Mouse (Mus musculus) forebrain, embryonic 11.5 days (tissue): ENCODE data around the gene Tmem88. TPM values are rescaled to one million over a fixed set of nuclear protein-coding genes. Genes with fewer than 3 reads are reported as not detected.
"Not testable (repeated sequence)": the region's sequence is repeated elsewhere in the genome, so short reads cannot be mapped to it uniquely, and the experiment has no call there.

Experiments used
- ATAC-seq: fragments of 200-750 bp; cut with Nextera tagmentation; replicated peaks from 2 replicates; pipeline ENCODE4 v1.8.0; 2017; ENCODE audit warnings: moderate TSS enrichment; ENCODE audit not compliant: low FRiP score
- DNase-seq: peaks from one replicate; pipeline ENCODE4 v3.0.0-alpha.2; 2017; ENCODE audit warnings: low spot score
- H3K27ac ChIP-seq: fragments of 300-500 bp; sonication (generic); 2 replicates; pipeline ENCODE4 v1.5.1; 2014; ENCODE audit warnings: low read depth, low read length
- H3K27me3 ChIP-seq: fragments of 300-500 bp; sonication (generic); 2 replicates; pipeline ENCODE4 v1.6.1; 2014; ENCODE audit warnings: mild to moderate bottlenecking, low read length, mixed read lengths; ENCODE audit not compliant: control insufficient read depth, insufficient read depth
- H3K36me3 ChIP-seq: fragments of 300-500 bp; sonication (generic); 2 replicates; pipeline ENCODE4 v1.6.1; 2014; ENCODE audit warnings: mild to moderate bottlenecking, low read length, moderate library complexity, mixed read lengths; ENCODE audit not compliant: control insufficient read depth, insufficient read depth
- H3K4me1 ChIP-seq: fragments of 300-500 bp; sonication (generic); replicated peaks from 2 replicates; pipeline ENCODE4 v1.6.1; 2014; ENCODE audit warnings: low read length, mixed read lengths; ENCODE audit not compliant: control insufficient read depth, insufficient read depth
- H3K4me2 ChIP-seq: fragments of 300-500 bp; sonication (generic); 2 replicates; pipeline ENCODE4 v1.6.1; 2014; ENCODE audit warnings: low read depth, mild to moderate bottlenecking, low read length, moderate library complexity, mixed read lengths; ENCODE audit not compliant: severe bottlenecking
- H3K4me3 ChIP-seq: fragments of 300-500 bp; sonication (generic); 2 replicates; pipeline ENCODE4 v1.5.1; 2014; ENCODE audit warnings: low read depth, low read length
- H3K9ac ChIP-seq: fragments of 300-500 bp; sonication (generic); 2 replicates; pipeline ENCODE4 v1.6.1; 2014; ENCODE audit warnings: low read length
- H3K9me3 ChIP-seq: fragments of 300-500 bp; sonication (generic); 2 replicates; pipeline ENCODE4 v1.6.1; 2016; ENCODE audit warnings: low read length, mixed read lengths; ENCODE audit not compliant: control insufficient read depth
- WGBS: fragments of 180-500 bp; shearing (Covaris S2); extraction: QIAGEN DNeasy Blood & Tissue Kit; methylation state at CpG from one replicate; pipeline ENCODE4 v1.1.7; 2014; 5-methylcytosine and 5-hydroxymethylcytosine counted together
- polyA plus RNA-seq: library from polyadenylated mRNA; unstranded; fragments of >200 nt; fragmentation: Nextera tagmentation; extraction: Ambion mirVana; gene quantifications from 2 replicates; pipeline ENCODE4 v1.2.1, GENCODE M21; 2014

Tmem88 gene
- polyA plus RNA-seq, 1 experiment from 2014 or later = 15.6 TPM

GRCm38 (mm10) chr11:69395634-69396373, 2.2 kb downstream of the Tmem88 start:
- ATAC-seq (peak; percentile 84), DNase-seq (peak; percentile 97)
- peak overlapping the region; percentile 67 for H3K4me3 ChIP-seq
- H3K4me1 ChIP-seq = peaks cover 31% of the 10 kb centered on the region
- H3K4me2 ChIP-seq = peak overlapping the region; percentile 77
- peaks cover 2% of the 10 kb centered on the region; the same call in 1 of the 2 replicates for H3K27me3 ChIP-seq
- H3K9ac ChIP-seq = peak overlapping the region; percentile 92
- peaks cover 7% of the 10 kb centered on the region; the same call in 1 of the 2 replicates for H3K36me3 ChIP-seq
- no peaks in the 10 kb centered on the region for H3K9me3 ChIP-seq
- WGBS = 1% methylated on average over 48 of the region's 48 CpGs
- peak overlapping the region; percentile 91 for H3K27ac ChIP-seq

DNA sequence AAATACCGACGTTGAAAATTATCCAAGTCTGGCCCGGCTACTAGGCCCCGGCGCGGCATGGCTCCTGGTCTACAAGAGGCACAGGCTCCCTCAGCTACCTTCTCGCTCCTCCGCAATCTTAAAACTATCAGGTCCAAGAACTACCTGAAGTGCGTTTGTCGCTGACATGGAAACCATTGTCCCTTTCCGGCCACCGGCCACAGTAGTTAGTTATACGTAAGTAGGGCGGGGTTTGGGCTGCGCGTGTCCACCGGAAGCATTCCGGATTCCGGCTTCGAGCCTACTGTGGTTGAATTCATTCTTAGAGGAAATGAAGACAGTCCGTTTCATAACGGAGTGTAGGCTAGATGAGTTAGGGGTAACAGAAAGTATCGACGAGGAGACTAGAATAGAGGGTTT, 2.8 kb downstream of the Tmem88 start, which contains the start of the genes Naa38 and Cyb5d1:
Gene Naa38 (plus strand): TSS at position 253 of the 399 bp plus-strand sequence.
Gene Cyb5d1 (minus strand): TSS at position 397 of the 399 bp plus-strand sequence.
- Histone ChIP-seq H3K27ac (peak within 1 kb of the TSS; percentile 91), H3K4me1 (peaks cover 31% of the 10 kb centered on the region), H3K9ac (peak within 1 kb of the TSS; percentile 92), H3K4me2 (peak within 1 kb of the TSS; percentile 77), H3K4me3 (peak within 1 kb of the TSS; percentile 67)
- under 1% methylated on average over 23 of the region's 24 CpGs for WGBS
- DNase-seq (peak; percentile 89), ATAC-seq (peak; percentile 70)
- not testable (repeated sequence) for H3K36me3 ChIP-seq, H3K27me3 ChIP-seq, H3K9me3 ChIP-seq

- not testable (repeated sequence) for H3K27ac ChIP-seq, ATAC-seq, H3K36me3 ChIP-seq, H3K27me3 ChIP-seq, H3K9me3 ChIP-seq
- peak overlapping the region; percentile 67 for H3K4me3 ChIP-seq
- DNase-seq = peak; percentile 61
- H3K4me1 ChIP-seq = peaks cover 29% of the 10 kb centered on the region
- WGBS = 3% methylated on average over 31 of the region's 31 CpGs
- H3K9ac ChIP-seq = peak overlapping the region; percentile 92
- H3K4me2 ChIP-seq = peak overlapping the region; percentile 77
Measured at GRCm38 (mm10) chr11:69394591-69395167, 3.4 kb downstream of the Tmem88 start.

DNA sequence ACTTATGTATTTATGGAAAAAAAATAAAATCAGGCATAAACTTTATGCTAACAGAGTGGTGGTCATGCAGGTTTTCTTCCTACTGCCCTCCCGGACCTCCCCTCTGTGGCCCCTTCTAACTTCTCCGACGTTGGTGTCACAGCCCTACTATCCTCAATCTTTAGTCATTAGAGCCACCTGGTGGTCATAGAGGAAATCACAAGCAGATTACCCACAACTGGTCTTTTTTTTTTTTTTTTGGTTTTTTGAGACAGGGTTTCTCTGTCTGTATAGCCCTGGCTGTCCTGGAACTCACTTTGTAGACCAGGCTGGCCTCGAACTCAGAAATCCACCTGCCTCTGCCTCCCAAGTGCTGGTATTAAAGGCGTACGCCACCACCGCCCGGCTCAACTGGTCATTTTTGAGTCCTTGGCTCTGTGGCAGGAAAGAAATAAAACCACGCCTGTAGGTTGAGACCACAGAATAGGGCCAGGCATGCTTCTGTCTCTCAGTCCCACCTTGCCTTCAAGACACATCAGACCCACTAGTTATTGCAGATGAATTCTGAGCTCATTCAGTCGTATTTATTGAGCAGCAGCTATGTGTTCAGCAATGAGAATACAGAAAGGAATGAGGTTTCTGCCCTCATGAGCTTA, 7.5 kb downstream of the Tmem88 start:
- H3K27ac ChIP-seq = no peak overlapping the region
- DNase-seq = peak; percentile 72
- no peaks in the 10 kb centered on the region for H3K36me3 ChIP-seq
- peaks cover 3% of the 10 kb centered on the region for H3K4me1 ChIP-seq
- ATAC-seq = no peak
- no peaks in the 10 kb centered on the region for H3K9me3 ChIP-seq
- no peaks in the 10 kb centered on the region for H3K27me3 ChIP-seq
- H3K9ac ChIP-seq = no peak overlapping the region
- whole genome bisulfite sequencing = 53% methylated on average over 10 of the region's 10 CpGs
- no peak overlapping the region for H3K4me2 ChIP-seq
- no peak overlapping the region for H3K4me3 ChIP-seq

- H3K27me3 ChIP-seq = no peaks in the 10 kb centered on the region
- no peak overlapping the region for H3K9ac ChIP-seq
- H3K4me1 ChIP-seq = peaks cover 3% of the 10 kb centered on the region
- no peak overlapping the region for H3K4me2 ChIP-seq
- H3K9me3 ChIP-seq = no peaks in the 10 kb centered on the region
- 67% methylated on average over 14 of the region's 14 CpGs for WGBS
- DNase-seq = no peak
- no peak overlapping the region for H3K27ac ChIP-seq
- H3K4me3 ChIP-seq = no peak overlapping the region
- no peaks in the 10 kb centered on the region for H3K36me3 ChIP-seq
- ATAC-seq = no peak
Measured at GRCm38 (mm10) chr11:69389531-69390399, 8.3 kb downstream of the Tmem88 start.

DNA sequence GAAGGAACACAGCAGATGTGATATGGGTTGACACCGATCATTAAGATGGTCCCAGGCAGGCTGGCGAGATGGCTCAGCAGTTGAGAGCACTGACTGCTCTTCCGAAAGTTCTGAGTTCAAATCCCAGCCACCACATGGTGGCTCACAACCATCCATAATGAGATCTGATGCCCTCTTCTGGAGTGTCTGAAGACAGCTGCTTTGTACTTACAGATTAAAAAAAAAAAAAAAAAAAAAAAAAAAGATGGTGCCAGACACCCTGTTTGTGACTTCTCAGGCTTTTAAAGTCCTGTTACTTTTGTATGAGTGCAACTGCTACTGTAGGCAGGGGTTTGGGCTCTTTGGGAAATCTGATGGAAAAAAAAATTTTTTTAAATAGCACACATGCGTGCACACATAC, 9.4 kb downstream of the Tmem88 start:
- no peak for ATAC-seq
- 95% methylated on average over 4 of the region's 4 CpGs for WGBS
- Histone ChIP-seq H3K27ac (no peak overlapping the region), H3K9me3 (no peaks in the 10 kb centered on the region), H3K36me3 (no peaks in the 10 kb centered on the region), H3K4me1 (no peaks in the 10 kb centered on the region), H3K27me3 (no peaks in the 10 kb centered on the region), H3K9ac (no peak overlapping the region), H3K4me3 (no peak overlapping the region), H3K4me2 (no peak overlapping the region)
- DNase-seq = no peak

DNA sequence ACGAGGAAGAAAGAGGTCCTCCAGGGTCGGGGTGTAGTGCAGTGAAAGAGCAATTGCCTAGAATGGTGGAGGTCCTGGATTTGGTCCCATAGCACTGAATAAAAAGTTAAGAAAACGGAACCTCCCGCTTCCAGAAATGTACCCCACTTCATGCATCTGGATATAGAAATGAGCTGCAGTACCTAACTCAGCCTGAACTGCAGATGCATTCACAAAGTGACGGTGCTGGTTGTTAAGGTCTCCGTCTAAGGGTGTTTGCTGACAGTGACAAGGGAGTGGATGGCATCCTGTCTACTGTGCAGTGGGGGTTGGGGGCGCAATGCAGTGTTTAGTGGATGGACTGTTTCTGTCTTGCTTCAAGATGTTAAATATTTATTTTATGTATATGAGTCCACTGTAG, 11.3 kb downstream of the Tmem88 start:
- H3K4me3 ChIP-seq = no peak overlapping the region
- no peaks in the 10 kb centered on the region for H3K36me3 ChIP-seq
- ATAC-seq = no peak
- H3K4me2 ChIP-seq = no peak overlapping the region
- no peak overlapping the region for H3K27ac ChIP-seq
- H3K27me3 ChIP-seq = no peaks in the 10 kb centered on the region
- no peak for DNase-seq
- WGBS = 81% methylated on average over 7 of the region's 7 CpGs
- H3K9ac ChIP-seq = no peak overlapping the region
- no peaks in the 10 kb centered on the region for H3K9me3 ChIP-seq
- H3K4me1 ChIP-seq = no peaks in the 10 kb centered on the region

DNA sequence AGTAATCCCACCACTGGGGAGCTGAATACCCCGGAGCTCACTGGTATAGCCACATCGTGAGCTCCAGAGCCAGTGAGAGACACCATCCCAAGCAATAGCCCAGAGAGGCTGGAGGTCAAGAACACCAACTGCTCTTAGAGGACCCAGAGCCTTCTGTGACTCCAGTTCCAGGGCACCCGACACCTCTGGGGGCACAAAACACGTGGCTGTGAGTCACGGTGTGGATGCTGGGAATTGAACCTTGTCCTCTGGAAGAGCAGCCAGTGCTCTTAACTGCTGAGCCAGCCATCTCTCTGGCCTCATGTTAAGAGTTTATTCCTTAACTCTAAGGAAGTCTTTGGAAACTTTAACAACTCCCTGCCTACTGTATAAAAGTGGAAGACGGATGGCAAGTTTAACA, 13.1 kb downstream of the Tmem88 start:
- Histone ChIP-seq H3K27ac (no peak overlapping the region), H3K4me2 (no peak overlapping the region), H3K27me3 (no peaks in the 10 kb centered on the region), H3K4me1 (no peaks in the 10 kb centered on the region), H3K9me3 (no peaks in the 10 kb centered on the region), H3K4me3 (no peak overlapping the region), H3K36me3 (no peaks in the 10 kb centered on the region), H3K9ac (no peak overlapping the region)
- ATAC-seq = no peak
- 90% methylated on average over 6 of the region's 6 CpGs for WGBS
- DNase-seq = no peak
